9 mouse cellular contexts compared by ENCODE assay signal in the genomic region with DNA sequence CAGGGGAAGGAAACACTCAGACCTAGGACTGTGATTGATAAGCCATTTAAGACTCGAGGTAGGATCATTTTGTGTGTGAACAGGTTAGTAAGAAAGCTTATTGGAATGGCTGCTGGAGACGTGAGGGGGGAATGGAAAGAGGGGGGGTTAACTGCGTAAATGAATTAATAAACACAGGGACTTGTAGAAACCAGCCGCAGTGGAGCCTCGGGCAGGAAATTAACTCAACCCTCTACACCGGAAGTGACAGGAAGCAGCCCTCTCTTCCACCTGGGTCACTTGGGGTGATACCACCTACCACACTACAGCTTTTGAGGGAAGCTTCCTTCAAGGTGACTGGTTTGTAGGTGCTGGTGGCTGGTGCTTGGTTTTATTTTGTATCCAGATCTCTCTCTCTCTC. TPM values are rescaled to one million over a fixed set of nuclear protein-coding genes. Genes with fewer than 3 reads are reported as not detected.
A peak's percentile ranks its signal among the peaks of the same experiment; 100 is the strongest.
DNase-seq lines count a peak whose midpoint lies in the region; ATAC-seq and TF ChIP-seq lines count a peak whose summit lies in the region.
"Had no signal": no experiment of that assay in that cellular context is flagged by ENCODE, and none has a peak within 500 bp of the region (broad histone marks: within the 10 kb centered on the region; RNA-seq: fewer than 3 reads in every experiment).

No protein-coding gene starts in this region.

- TF ChIP-seq POLR2A in spleen, adult 2 months (IDR thresholded peaks at IDR 0.05; ENCODE audit: low read depth, low read length): no peak
- no peak for TF ChIP-seq POLR2A in limb, embryonic 14.5 days (IDR thresholded peaks at IDR 0.05; ENCODE audit: borderline replicate concordance, extremely low read depth, insufficient read depth, insufficient read length)

- peaks cover 27% of the 10 kb centered on the region for H3K27me3 ChIP-seq in heart, embryonic 15.5 days
- no peaks in the 10 kb centered on the region for H3K27me3 ChIP-seq in spleen, adult 2 months (ENCODE audit: control insufficient read depth, insufficient read depth, low read length)
- H3K27me3 ChIP-seq in limb, embryonic 14.5 days (ENCODE audit: control insufficient read depth, insufficient read depth, low read length): no peaks in the 10 kb centered on the region

- H3K9ac ChIP-seq in heart, embryonic 15.5 days: no peak overlapping the region
- no peak overlapping the region for H3K9ac ChIP-seq in limb, embryonic 14.5 days (ENCODE audit: low read depth, low read length, severe bottlenecking)

- ATAC-seq in heart, embryonic 15.5 days (replicated peaks; ENCODE audit: insufficient number of reproducible peaks, insufficient read depth, low FRiP score, low read depth): no peak
- ATAC-seq in limb, embryonic 14.5 days (ENCODE audit: low FRiP score, low read depth): no peak

- peak overlapping the region; percentile 14; the same call in 1 of the 2 replicates for H3K4me2 ChIP-seq in heart, embryonic 15.5 days
- peak overlapping the region; percentile 18; the same call in 1 of the 2 replicates for H3K4me2 ChIP-seq in limb, embryonic 14.5 days (replicated peaks; ENCODE audit: low read depth, low read length, severe bottlenecking)
- H3K4me2 ChIP-seq: heart, embryonic 11.5 days had no signal

- TF ChIP-seq CTCF in spleen, adult 2 months (IDR thresholded peaks at IDR 0.05; ENCODE audit: extremely low read depth, insufficient read depth, insufficient read length, insufficient replicate concordance): no peak
- TF ChIP-seq CTCF in gastrocnemius, adult 2 months (IDR thresholded peaks at IDR 0.05): no peak

- no peak overlapping the region for H3K4me3 ChIP-seq in heart, embryonic 15.5 days
- H3K4me3 ChIP-seq in spleen, adult 2 months (ENCODE audit: extremely low read depth, insufficient read depth, insufficient read length): peak overlapping the region; percentile 20; the same call in 1 of the 2 replicates
- H3K4me3 ChIP-seq in limb, embryonic 14.5 days (replicated peaks; ENCODE audit: low read length): no peak overlapping the region
- H3K4me3 ChIP-seq in gastrocnemius, adult 2 months: no peak overlapping the region

- intact Hi-C loops in gastrocnemius, adult 2 months (cut with DNase I): no loop called here
- intact Hi-C loops in left cerebral cortex, postnatal 14 days (cut with DNase I): no loop called here

- no peaks in the 10 kb centered on the region for H3K36me3 ChIP-seq in heart, embryonic 15.5 days
- H3K36me3 ChIP-seq in spleen, adult 2 months (ENCODE audit: control insufficient read depth, insufficient read depth, low read length): no peaks in the 10 kb centered on the region
- no peaks in the 10 kb centered on the region for H3K36me3 ChIP-seq in limb, embryonic 14.5 days (ENCODE audit: control insufficient read depth, insufficient read depth, low read length)

- H3K9me3 ChIP-seq in heart, embryonic 15.5 days (replicated peaks): no peaks in the 10 kb centered on the region
- no peaks in the 10 kb centered on the region for H3K9me3 ChIP-seq in limb, embryonic 14.5 days (ENCODE audit: control insufficient read depth, low read length)

- peaks cover 7% of the 10 kb centered on the region for H3K4me1 ChIP-seq in heart, embryonic 15.5 days (replicated peaks)
- H3K4me1 ChIP-seq in spleen, adult 2 months (ENCODE audit: control insufficient read depth, insufficient read depth, insufficient read length): peaks cover 10% of the 10 kb centered on the region; the same call in 1 of the 2 replicates
- peaks cover 9% of the 10 kb centered on the region; the same call in 1 of the 2 replicates for H3K4me1 ChIP-seq in limb, embryonic 14.5 days (ENCODE audit: control insufficient read depth, insufficient read depth, low read length)

- DNase-seq in heart, postnatal 4 days: no peak
- DNase-seq in spleen, adult 2 months (ENCODE audit: low read depth in 1 of 2, low spot score in 2 of 2): peak; percentile 19 to 28
- no peak for DNase-seq in spleen, postnatal 4 days (ENCODE audit: low spot score in 2 of 2)
- no peak for DNase-seq in limb, embryonic 14.5 days (ENCODE audit: low spot score)
- DNase-seq in thymus, postnatal 4 days: peak; percentile 38
- no peak for DNase-seq in gastrocnemius, adult 2 months
- DNase-seq in left cerebral cortex, postnatal 14 days (ENCODE audit: low spot score in 2 of 2): no peak

- WGBS in heart, embryonic 15.5 days: 47% methylated on average over 6 of the region's 6 CpGs
- WGBS in spleen, adult 2 months: 3% methylated on average over 6 of the region's 6 CpGs
- WGBS in limb, embryonic 14.5 days: 6% methylated on average over 6 of the region's 6 CpGs

- H3K27ac ChIP-seq in heart, embryonic 15.5 days: no peak overlapping the region
- H3K27ac ChIP-seq in spleen, adult 2 months (ENCODE audit: insufficient read depth, low read length): no peak overlapping the region; the same call in 1 of the 2 replicates
- H3K27ac ChIP-seq in limb, embryonic 14.5 days (replicated peaks; ENCODE audit: low read depth, low read length): no peak overlapping the region
- H3K27ac ChIP-seq in gastrocnemius, adult 2 months: no peak overlapping the region

RNA-seq across cellular contexts. Expression of gene Rplp1, which starts 54.9 kb away (rescaled TPM):
- polyA plus RNA-seq in heart, embryonic 15.5 days (2015; fragmentation: Nextera tagmentation; extraction: Ambion mirVana): 834 and 862 TPM in 2 replicates
- total RNA-seq in heart, postnatal 4 days (2021): 1,000 to 10,000 TPM; 1,924 to 1,989 TPM
- polyA plus RNA-seq in spleen, adult 2 months (2012; rRNA removed): 10,671 and 13,207 TPM in 2 replicates
- 8,964 and 9,963 TPM in 2 replicates for polyA plus RNA-seq in limb, embryonic 14.5 days (2012; rRNA removed)
- polyA plus RNA-seq in limb, embryonic 14.5 days (2014; fragmentation: Nextera tagmentation; extraction: Ambion mirVana): 1,860 and 2,018 TPM in 2 replicates
- 1,000 to 10,000 TPM; 1,321 to 1,510 TPM for total RNA-seq in gastrocnemius, adult 2 months (2021)
- 1,000 to 10,000 TPM; 1,411 to 1,467 TPM for total RNA-seq in left cerebral cortex, postnatal 14 days (2021)

Comparison
In these comparisons a context has a peak if more than half of its experiments do, and no peak if none do; other contexts are left out.
1. DNase-seq: peak in spleen, adult 2 months (2 of 2) and thymus, postnatal 4 days (single experiment); none in heart, postnatal 4 days (single experiment), spleen, postnatal 4 days (0 of 2), limb, embryonic 14.5 days (single experiment), gastrocnemius, adult 2 months (single experiment) and left cerebral cortex, postnatal 14 days (0 of 2).